Mouse (Mus musculus) cerebellum, adult 2 months (tissue): ENCODE data around the gene Sema3e.

Source experiments
- CTCF ChIP-seq: fragments of 200-500 bp; IDR thresholded peaks from 2 replicates; pipeline ENCODE4 v1.5.1; 2011; ENCODE audit warnings: low read depth, mild to moderate bottlenecking, control low read depth, low read length, moderate library complexity, borderline replicate concordance; ENCODE audit not compliant: insufficient read depth
- POLR2A ChIP-seq: fragments of 200-500 bp; IDR thresholded peaks from 2 replicates; pipeline ENCODE4 v1.6.1; 2011; ENCODE audit warnings: low read length, control low read depth, borderline replicate concordance; ENCODE audit not compliant: insufficient read depth

GRCm38 (mm10) chr5:14135929-14136328 is 110.9 kb downstream of the Sema3e start:
- no peak for TF ChIP-seq CTCF
- TF ChIP-seq POLR2A = no peak
